Mouse (Mus musculus) left cerebral cortex, postnatal 4 days (tissue): ENCODE data around the gene Adtrp. TPM values are rescaled to one million over a fixed set of nuclear protein-coding genes. Genes with fewer than 3 reads are reported as not detected.

ENCODE experiments used
- DNase-seq: peaks from one replicate; pipeline ENCODE4 v3.0.0-alpha.2; 2022
- intact Hi-C: fragments of 180-260 bp; cut with DNase I; formaldehyde crosslinking; loops from one replicate; pipeline ENCODE4 v1.15.1; 2025
- total RNA-seq, 2 experiments: library from RNA; stranded (reverse); gene quantifications; 2 replicates each; pipeline ENCODE4 v1.2.3; 2021

Adtrp gene
- total RNA-seq = not detected

DNA sequence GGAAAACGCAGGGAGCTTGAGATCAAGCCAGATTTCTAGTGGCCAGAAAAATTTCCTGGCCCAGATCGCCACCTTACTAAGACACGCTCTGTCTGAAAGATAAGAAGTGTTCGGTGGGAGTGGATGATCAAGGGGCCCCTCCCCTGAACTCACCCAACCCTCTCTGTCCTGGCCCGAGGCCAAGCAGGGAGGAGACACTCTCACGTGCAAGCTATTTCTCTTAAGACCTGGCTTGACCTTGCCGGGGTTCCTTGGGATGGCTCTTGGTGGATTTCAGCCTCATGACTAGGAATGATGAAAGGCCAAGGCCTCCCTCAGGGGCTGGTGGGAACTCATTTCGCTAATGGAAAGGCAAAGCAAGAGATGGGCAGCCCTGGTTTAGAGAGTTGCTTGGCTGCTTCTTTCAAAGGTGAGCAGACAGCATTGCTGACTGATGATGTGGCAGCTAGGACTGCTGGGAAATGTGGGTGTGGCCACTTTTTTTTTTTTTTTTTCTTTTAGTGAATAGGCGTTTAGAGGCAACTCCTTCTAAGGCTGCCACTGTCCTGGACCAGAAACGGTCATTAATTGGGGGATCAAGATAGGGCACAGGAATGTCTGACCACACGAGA lies at the start of gene Adtrp:
Gene Adtrp (minus strand): TSS at position 169 of the 611 bp plus-strand sequence.
- DNase-seq = peak; percentile 2
- intact Hi-C loops = no loop called here

DNA sequence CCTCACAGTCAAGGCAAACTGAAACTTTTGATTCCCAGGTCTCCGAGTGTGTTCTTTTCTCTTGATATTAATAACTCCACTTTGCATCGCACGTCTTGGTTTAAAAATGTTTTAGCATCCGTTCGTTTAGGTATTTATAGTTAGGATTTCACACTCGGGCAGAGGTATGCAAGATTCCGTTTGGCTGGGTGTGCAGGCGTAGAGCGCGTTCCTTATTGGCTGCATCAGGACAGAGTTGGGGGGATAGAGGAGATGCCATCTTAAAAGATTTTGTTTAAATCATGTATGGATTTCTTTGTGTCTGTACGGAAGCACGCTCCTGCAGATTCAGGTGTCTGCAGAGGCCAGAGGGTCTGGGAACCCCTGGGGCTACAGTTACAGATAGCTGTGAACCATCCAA lies 44.5 kb upstream of the Adtrp start:
- DNase-seq = no peak
- intact Hi-C loops = no loop called here

DNA sequence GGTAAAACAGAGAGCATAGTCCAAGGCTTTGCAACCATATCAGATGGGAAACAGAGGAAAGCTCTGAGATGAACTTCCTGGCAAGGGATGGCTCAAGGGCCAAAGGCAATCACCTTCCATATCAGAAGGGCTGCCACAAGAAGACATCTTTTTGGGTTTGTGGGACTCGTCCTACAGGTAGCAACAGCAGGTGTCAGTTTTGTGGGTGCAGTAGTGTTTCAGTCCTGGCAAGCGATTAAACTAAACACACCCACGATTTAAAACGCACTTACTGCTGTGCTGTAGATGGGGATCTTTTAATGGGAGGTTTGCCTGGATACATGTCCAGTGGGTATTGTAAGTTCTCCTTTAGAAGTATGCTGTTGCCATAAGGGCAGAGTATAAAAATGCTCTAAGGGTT lies 43.1 kb upstream of the Adtrp start:
- intact Hi-C loops = no loop called here
- no peak for DNase-seq

DNA sequence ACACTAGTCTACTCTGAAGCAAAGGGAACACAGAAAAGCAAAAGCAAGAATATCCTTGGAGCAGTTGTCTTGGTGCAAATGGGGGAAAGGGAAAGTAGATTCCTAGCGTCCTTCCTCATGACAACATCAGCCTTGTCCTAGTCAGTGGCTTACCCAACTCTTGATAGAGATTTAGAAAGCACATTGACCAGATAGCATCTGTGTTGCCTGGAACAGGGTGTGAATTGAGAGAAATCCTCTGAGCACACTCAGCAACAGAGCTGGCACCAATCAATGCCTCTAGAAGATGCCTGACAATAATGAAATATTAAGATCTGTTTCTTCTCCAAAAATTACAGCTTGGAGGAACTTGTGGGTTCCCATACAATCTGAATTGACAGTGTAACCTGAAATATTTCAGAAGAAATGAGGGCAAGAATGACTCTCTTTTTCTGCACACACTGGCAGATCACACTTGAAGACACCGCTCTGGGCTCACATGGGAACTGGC lies 42.7 kb upstream of the Adtrp start:
- intact Hi-C loops = no loop called here
- no peak for DNase-seq

DNA sequence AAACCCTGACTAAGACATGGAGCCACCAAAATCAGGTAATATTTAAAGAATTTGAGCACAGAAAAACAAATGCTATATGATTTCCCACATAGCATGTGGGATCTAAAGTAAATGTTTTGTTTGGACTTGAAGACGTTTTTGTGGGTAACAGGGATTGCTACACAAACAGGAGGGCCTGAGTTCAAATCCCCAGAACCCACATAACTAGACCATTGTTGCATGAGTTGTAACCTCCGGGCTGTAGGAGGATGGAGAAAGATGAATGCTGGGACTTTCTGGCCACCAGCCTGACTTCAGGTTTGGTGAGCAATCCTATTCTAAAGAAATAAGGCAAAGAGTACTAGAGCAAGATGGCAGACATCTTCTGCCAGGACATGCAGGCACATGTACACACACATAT lies 41.2 kb upstream of the Adtrp start:
- DNase-seq = no peak
- intact Hi-C loops = no loop called here

DNA sequence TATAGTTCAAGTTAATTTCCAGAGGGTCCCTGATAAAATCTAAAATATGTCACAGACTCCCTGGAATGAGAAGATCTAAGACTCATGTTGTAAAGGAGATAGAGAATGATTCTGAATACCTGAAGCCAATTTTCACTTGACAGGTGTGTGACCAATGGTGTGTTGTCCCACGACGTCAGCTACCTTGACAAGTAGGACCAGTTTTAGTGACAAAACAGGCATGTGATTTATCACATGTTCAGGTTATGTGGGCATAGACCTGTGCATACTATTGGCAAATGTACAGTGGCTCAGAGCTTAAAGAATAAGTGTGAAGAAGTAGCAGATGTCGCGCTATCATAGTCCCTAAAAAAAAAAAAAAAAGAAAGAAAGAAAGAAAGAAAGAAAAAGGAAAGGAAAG lies 38.6 kb upstream of the Adtrp start:
- intact Hi-C loops = no loop called here
- no peak for DNase-seq

DNA sequence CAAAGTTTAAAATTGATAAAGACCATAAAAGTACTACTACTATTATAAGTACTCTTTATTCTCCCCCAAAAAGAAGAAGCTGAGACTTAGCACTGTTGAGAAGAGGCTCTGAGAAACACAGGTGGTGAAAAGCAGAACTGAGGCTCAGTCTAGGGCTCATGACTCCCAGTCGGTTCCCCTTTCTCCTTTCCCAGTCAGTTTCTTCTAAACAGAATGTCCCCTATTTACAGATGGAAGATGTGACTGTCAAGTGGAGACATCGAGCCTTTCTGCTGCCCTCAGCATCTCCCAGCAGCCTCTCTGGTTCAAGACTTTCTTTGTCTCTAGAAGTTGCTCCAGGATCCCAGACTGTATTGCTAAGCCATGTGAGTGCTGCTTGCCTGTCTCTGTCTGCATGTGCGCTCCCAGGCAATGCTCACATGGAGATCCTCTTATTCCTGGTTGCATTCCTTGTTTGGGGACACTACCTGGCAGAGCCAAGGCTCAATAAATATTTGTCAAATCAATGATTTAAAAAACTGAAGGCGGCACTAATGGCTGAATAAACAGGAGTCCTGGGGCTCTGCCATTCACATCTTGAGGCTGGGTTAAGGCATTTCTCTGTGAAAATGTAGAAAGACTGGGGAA lies 36.3 kb upstream of the Adtrp start:
- intact Hi-C loops = no loop called here
- no peak for DNase-seq

DNA sequence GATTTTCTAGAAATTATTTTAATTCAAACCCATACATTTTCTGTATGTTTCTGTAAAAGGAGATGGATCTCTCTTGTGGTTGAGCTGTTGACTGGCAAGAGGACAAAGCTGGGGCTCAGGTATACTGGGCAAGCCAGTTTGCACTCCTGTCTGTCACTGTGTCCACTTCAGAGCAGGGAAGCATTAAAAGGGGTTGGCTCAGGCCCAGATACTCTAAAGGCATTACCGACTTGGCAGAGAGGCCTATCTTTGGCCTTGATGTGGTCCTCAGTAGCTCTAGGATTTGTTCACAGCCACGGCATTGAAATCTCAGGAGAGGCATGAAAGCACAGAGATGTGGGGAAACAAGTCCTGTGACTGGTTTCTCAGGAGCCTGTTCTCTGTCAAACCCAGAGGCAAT lies 33.7 kb upstream of the Adtrp start:
- DNase-seq = peak; percentile 4
- intact Hi-C loops = no loop called here

DNA sequence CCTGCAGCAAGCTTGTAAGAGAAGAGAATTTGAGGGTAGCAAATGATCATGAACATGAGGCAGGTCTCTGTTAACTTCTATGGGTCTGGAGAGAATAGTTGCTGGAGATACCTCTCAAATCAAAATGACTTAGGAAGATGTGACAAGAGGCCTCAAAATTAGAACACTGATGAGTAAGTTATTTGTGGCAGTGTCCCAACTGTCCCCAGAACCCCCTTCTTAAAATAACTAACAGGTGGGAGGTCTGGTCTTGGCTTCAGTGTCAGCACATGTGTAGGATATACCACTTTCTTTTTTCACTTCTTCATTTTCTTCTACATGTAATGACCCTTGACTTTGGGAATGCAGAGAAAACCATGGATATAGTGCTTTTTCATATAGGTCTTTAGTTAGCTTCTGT lies 33.0 kb upstream of the Adtrp start:
- DNase-seq = no peak
- intact Hi-C loops = no loop called here

DNA sequence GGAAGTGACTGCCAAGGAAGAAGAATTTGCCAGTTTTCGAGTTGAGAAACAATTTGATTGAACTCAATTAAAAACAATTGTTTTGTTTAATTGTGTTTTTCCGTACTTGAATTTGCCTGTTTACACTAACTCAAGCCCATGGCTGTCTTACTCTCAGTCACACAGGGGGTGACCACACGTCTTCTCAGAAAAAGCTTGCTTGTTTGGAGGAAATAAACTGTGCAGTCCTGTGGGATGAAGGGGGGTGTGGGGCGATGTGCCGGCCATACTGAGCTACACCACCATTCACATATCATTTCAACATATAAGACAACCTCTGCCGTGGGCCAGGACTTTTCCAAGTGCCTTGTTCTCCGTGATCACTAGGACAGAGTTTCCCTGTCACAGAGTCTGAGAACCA lies 25.2 kb upstream of the Adtrp start:
- intact Hi-C loops = no loop called here
- DNase-seq = no peak

DNA sequence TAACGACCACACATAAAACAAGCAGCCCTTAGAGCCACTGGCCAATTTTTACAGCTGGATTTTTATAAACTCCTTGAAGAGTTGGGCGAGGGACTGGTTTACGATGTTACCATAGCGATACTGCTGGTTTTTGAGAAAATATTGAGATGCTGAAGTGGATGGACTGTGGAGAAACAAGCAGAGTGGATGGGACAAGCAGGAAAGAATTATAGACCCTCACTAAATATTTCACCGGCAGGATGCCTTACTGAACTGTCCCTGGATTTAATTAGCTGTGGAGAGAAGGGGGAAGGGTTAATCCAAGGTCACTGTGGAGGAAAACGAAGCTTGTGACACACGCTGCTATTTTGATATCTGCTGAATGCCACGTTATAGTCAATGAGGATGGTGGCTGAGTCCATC lies 24.7 kb upstream of the Adtrp start:
- intact Hi-C loops = no loop called here
- no peak for DNase-seq

DNA sequence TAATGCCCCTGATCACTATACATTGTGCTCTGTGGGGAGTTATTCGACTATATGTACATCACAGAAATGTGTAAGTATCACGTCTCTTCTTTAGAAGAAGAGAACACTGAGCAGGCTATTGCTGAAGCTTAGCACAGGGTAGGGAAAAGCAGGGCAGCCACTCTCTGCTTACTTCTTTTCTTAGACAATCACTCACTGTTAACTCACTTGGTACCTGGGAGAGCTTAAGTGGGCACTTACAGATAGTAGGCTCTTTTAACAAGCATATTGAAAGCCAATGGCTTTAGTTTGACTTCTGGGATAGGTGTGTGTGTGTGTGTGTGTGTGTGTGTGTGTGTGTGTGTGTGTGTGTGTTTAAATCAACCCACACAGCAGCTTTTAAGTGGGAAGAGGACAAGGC lies 20.0 kb upstream of the Adtrp start:
- no peak for DNase-seq
- intact Hi-C loops = no loop called here

DNA sequence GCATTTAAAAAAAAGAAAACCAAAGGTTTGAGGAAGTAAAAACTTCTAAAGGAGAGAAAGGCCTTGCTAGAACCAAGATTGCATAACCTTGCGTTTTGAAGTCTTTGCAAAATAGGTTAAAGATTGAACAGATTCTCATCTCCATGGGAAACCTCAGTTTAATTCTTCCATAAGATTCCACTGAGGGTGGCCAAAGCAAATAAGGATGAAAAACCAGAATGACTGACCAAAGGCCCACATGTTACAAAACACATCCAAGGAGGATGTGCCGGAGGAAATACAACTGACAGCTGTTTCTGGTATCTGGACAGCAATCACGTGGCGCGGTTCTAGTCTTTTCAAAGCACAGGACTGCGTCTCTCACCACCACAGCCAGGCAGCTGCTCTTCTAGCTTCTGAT lies 18.1 kb upstream of the Adtrp start:
- intact Hi-C loops = no loop called here
- DNase-seq = no peak

DNA sequence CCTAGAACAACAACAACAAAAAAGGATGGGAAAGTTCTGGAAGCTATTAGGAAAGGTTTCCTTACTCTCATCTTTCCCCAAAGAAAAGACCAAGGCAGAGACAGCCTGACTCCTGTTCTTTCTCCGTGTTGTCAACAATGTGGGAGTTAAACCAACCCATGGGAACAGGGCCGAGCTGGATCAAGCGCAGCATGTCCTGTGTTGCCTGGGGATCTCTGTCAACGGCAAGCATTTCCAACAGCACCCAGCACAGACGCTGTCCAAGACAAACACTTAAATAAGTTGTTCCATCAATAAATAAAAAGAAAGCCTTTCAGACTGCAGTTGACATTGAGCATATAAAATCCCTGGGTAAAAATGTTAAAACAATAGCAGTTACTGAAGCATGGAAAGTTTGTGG lies 17.6 kb upstream of the Adtrp start:
- DNase-seq = no peak
- intact Hi-C loops = no loop called here

DNA sequence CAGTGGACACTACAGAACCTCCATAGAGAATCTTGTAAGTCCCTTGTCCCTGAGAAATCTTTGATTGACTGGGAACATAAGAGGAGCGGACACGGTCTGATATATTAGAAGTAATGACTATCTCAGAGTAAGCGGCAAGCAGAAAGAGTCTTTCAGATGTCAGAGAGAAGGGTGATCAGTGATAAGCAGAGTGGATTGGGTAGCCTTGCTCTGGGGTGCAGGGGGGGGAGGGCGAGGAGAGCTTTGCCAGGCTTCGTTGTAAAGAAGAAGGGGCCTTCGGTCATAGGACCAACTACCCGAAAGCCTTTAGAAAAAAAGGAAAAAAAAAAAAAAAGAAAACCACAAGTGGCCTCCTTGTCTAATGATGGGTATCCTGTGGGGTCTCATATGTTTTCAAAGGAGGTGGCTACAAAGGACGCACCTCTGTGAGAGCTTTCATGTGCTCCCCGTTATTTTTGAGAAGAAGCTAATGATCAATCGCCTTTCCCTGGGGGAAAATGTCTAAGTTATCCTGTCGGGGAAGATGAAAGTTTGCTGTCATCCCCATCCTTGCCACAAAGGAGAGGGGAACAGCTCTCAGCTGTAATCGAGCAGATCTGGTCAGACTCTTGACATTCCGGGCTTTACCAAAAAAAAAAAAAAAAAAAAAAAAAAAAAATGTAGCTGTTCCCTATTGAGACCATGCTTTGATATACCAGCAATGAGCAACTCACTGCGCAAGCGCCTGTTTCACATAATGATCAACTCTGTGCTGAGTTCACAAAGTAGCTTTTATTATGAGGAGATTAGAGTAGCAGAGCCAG lies 13.3 kb upstream of the Adtrp start:
- intact Hi-C loops = no loop called here
- no peak for DNase-seq

DNA sequence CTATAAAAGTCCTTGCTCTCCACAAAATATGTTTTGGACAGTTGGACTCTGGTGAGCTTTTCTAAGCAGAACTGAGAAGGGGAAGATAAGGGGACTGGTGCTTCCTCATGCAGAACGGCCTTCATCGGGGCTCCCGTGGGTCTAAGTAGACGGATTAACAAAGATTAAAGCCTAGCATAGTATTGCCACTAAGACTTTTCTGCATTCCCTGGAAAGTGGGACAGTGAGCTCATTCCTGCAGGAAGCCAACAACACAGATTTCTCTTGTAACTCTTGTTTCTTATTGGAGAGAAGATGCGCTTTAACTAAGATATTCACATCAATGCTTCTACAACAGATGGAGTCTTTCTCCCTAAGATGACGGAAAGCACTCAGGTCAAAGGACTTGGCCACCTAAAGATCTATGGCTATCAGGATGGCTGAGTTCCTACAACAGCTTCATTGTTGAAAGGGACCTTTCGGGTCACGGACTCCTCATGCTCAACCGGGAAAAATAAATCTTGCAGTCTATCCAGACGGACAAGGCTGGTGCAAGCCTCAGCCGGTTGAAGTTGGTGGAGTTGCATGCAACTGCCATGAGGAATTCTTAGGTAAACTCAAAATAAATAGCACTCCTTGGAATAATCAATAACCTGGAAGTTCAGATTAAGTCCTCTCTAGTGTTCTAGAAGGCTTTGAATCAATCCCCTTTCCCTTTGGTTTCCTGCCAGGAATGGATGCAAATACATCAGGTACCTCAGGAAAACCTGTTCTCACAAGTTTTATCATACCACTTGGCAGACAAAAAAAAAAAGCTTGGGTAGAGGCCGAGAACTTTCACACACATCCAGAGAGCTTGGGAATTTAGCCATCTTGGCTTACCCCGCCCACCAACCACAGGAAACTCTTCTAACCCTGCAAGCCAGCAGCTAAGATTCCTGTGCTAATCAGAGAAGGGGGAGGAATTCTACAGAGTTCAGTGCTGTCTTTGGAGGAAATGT lies 8.0 kb upstream of the Adtrp start:
- DNase-seq = no peak

DNA sequence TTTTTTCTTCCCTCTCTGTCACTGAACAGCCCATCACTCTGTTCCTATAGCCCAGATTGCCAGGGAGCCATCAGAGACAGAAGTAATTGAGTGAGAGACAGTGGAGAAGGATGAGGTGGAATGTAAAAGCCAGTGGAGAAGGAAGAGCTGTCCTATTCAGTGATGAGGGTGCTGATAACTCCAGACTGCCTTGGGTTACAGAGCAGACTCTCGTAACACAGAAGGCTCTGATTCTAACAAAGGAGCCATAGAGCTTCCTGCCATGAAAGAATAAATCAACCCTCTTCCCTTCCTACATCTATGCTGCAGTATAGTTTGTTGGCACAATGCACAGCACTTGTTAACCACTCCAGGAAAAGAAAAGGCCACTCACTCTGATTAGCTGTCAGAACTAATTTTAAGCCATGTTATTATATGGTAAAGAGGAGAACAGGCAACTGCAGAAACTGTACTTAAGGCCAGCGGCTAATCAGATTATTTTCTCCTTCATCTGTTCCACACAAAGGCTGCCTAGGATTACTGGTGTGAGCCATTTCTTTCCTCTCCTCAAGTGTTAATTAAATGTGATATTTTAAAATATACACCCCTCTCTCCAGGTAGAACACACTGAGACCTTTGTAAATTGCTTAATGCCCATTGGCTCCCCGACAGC lies 3.4 kb upstream of the Adtrp start:
- intact Hi-C loops = no loop called here
- no peak for DNase-seq

More for the DNA sequence above, 8.0 kb upstream of the Adtrp start:
- intact Hi-C loops = no loop called here

DNA sequence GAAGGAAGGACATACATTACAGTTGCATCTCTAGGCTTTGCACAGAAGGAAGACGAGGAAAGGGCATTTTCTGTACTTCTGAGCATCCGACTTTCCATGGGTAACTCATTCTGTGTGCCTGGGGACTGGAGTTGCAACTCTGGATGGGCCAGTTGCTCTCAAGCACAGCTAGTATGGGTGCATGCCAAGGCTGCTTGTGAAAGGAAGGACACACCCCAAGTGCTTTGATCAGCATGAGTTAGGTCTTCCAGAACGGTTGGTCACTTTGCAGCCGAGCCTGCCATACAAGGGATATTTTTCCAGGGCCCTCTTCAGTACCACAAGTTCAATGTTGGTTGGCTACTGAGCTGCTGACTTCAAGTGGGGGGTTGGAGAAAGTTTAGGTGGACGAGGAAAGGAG lies 968 bp downstream of the Adtrp start:
- intact Hi-C loops = no loop called here
- DNase-seq = no peak

DNA sequence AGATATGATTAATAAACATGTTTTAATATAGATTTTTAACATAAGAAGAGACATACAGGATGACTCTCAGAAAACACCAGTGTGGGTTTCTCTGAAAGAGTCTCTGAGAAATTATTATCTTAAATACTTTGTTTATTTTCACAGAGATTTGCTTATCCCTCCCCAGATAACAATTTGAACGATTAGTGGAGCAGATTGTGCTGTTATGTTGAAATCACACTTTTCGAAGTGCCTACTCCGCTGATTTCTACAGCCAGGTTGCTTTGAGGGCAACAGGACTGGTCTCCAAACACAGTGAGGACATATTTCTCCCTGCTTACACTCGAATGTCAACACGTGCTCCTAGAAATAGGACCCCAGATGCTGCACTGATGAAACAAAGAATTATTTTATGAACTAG lies 2.5 kb downstream of the Adtrp start:
- DNase-seq = no peak
- intact Hi-C loops = no loop called here

DNA sequence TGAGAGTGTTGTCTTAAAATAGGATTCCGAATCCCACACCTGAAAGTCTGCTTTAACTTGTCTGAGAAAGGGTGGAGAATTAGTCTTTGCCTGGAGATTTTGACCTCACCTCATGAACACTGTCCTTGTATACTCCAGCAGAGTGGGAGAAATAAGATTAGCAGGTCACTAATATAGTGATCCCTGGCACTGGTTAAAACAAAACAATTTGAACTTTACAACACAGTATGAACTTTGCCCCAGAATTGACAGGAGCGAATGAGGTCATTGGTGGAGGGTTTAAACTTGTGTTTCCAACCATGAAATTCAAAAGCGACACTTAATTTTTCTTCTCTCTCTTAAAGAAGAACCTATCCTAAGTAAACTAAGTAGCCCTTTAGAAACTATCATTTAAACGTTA lies 3.4 kb downstream of the Adtrp start:
- intact Hi-C loops = no loop called here
- no peak for DNase-seq
